Mouse (Mus musculus) G1E (cell line): Measurements from ENCODE around the gene Ybx1.

Source experiments
- CTCF ChIP-seq: IDR thresholded peaks from 2 replicates; pipeline ENCODE4 v1.5.1; 2012; ENCODE audit warnings: low read depth, low read length, inconsistent platforms, mixed read lengths
- GATA1 ChIP-seq: IDR thresholded peaks from 2 replicates; pipeline ENCODE4 v1.6.1; 2012; ENCODE audit warnings: borderline replicate concordance, low read length, inconsistent platforms, mixed read lengths
- POLR2AphosphoS5 ChIP-seq: IDR thresholded peaks from 2 replicates; pipeline ENCODE4 v1.6.1; 2012; ENCODE audit warnings: low read depth, low read length, inconsistent platforms; ENCODE audit not compliant: insufficient replicate concordance
- TAL1 ChIP-seq: conservative IDR thresholded peaks from 2 replicates; pipeline ENCODE4 v1.6.1; 2012; ENCODE audit warnings: low read depth, low read length, inconsistent platforms, mixed read lengths

- TF ChIP-seq GATA1 = no peak
- no peak for TF ChIP-seq CTCF
- TF ChIP-seq POLR2AphosphoS5 = no peak
- TF ChIP-seq TAL1 = no peak
Measured at GRCm38 (mm10) chr4:119244468-119245240, 49.8 kb downstream of the Ybx1 start.
